Mouse (Mus musculus) neural tube, embryonic 11.5 days (tissue): ENCODE measurements around the gene Wnt2. TPM values are rescaled to one million over a fixed set of nuclear protein-coding genes. Genes with fewer than 3 reads are reported as not detected.

Experiments used
- ATAC-seq: fragments of 200-750 bp; cut with Nextera tagmentation; 2 replicates; pipeline ENCODE4 v1.8.0; 2017; ENCODE audit warnings: moderate number of reproducible peaks, mild to moderate bottlenecking, moderate TSS enrichment, moderate library complexity; ENCODE audit not compliant: insufficient read depth, low FRiP score, low TSS enrichment
- DNase-seq: peaks from one replicate; pipeline ENCODE4 v3.0.0-alpha.2; 2015; ENCODE audit warnings: low spot score
- H3K27ac ChIP-seq: fragments of 300-500 bp; sonication (generic); 2 replicates; pipeline ENCODE4 v1.5.1; 2014; ENCODE audit warnings: low read depth, mild to moderate bottlenecking, low read length
- H3K27me3 ChIP-seq: fragments of 300-500 bp; sonication (generic); 2 replicates; pipeline ENCODE4 v1.6.1; 2014; ENCODE audit warnings: mild to moderate bottlenecking, low read length, mixed read lengths; ENCODE audit not compliant: control insufficient read depth, insufficient read depth
- H3K36me3 ChIP-seq: fragments of 300-500 bp; sonication (generic); 2 replicates; pipeline ENCODE4 v1.6.1; 2014; ENCODE audit warnings: mild to moderate bottlenecking, low read length, moderate library complexity, mixed read lengths; ENCODE audit not compliant: control insufficient read depth, insufficient read depth
- H3K4me1 ChIP-seq: fragments of 300-500 bp; sonication (generic); 2 replicates; pipeline ENCODE4 v1.6.1; 2014; ENCODE audit warnings: low read length, mixed read lengths; ENCODE audit not compliant: control insufficient read depth, insufficient read depth
- H3K4me2 ChIP-seq: fragments of 300-500 bp; sonication (generic); 2 replicates; pipeline ENCODE4 v1.6.1; 2014; ENCODE audit warnings: low read depth, mild to moderate bottlenecking, moderate library complexity
- H3K4me3 ChIP-seq: fragments of 300-500 bp; sonication (generic); 2 replicates; pipeline ENCODE4 v1.5.1; 2014; ENCODE audit warnings: low read depth, low read length
- H3K9ac ChIP-seq: fragments of 300-500 bp; sonication (generic); 2 replicates; pipeline ENCODE4 v1.6.1; 2014; ENCODE audit warnings: mild to moderate bottlenecking, low read length
- H3K9me3 ChIP-seq: fragments of 300-500 bp; sonication (generic); 2 replicates; pipeline ENCODE4 v1.6.1; 2016; ENCODE audit warnings: low read length; ENCODE audit not compliant: control insufficient read depth
- whole genome bisulfite sequencing: fragments of 180-500 bp; shearing (Covaris S2); extraction: QIAGEN DNeasy Blood & Tissue Kit; methylation state at CpG from one replicate; pipeline ENCODE4 v1.1.7; 2014; 5-methylcytosine and 5-hydroxymethylcytosine counted together
- polyA plus RNA-seq: library from polyadenylated mRNA; unstranded; fragments of >200 nt; fragmentation: Nextera tagmentation; extraction: Ambion mirVana; gene quantifications from 2 replicates; pipeline ENCODE4 v1.2.1, GENCODE M21; 2014

Gene Wnt2
- polyA plus RNA-seq, 1 experiment from 2014 or later: 2.8 TPM

DNA sequence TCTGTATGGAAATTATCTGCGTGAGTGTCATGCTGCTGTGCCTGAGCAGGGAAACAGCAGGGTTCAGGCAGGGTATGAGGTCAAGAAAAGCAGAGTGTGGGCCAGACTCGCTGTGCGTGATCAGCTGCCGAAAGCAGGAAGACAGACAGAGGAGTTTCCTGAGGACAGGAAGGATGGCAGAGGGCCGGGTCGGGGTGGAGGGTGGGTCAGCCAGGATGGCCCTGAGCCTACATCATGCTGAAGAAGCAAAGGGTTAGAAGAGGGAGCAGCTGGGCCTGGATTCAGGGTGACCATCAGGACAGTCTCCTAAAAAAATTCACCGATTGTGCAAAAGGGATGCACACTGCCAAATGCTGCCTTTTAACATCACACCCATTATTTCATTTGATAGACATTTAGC, 38.8 kb downstream of the Wnt2 start:
- Histone ChIP-seq H3K4me2 (no peak overlapping the region), H3K36me3 (no peaks in the 10 kb centered on the region), H3K27ac (no peak overlapping the region), H3K27me3 (no peaks in the 10 kb centered on the region), H3K4me3 (no peak overlapping the region), H3K9me3 (no peaks in the 10 kb centered on the region), H3K4me1 (no peaks in the 10 kb centered on the region), H3K9ac (no peak overlapping the region)
- WGBS: 68% methylated on average over 7 of the region's 7 CpGs
- DNase-seq (no peak), ATAC-seq (no peak)

DNA sequence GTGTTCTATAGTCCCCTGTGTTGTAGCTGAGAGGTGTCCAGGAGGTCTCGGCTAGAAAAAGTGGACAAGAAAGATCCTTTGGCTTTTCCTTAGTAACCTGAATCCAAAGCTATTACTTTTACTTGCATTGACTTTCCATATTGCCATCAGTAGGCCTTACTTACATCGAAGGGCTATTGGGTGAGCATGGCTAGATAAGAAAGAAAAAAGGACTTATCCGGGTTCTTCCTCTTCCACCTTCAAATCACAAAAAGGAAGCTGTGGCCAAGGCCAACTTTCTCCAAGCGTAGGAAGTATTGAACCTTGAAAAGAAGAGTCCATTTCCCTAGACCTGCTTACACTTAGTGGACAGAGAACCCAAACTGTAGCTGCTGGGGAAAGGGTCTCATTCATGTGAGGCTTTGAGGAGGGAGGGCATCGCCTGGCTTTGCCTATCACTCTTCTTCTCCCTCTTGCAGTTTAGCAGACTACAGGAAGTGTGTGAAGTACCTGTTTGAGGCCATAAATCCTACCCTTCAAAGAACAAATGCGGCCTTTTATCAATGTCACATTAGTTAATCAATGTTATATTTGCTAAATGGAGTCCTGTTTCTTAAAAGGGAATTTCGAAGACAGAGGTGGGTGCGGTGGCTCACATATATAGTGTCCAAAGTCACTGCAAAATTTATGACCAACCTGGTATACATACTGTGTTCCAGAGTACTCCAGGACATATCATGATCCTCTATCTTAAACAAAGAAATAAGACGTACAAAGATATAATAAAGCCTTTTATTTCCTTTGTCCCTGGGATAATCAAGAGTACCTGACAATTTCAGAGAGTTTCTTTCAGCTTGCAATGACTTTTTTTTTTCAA, 40.0 kb downstream of the Wnt2 start:
- Histone ChIP-seq H3K27ac (no peak overlapping the region), H3K4me3 (no peak overlapping the region), H3K9ac (no peak overlapping the region), H3K36me3 (no peaks in the 10 kb centered on the region), H3K27me3 (no peaks in the 10 kb centered on the region), H3K9me3 (no peaks in the 10 kb centered on the region), H3K4me2 (no peak overlapping the region), H3K4me1 (no peaks in the 10 kb centered on the region)
- no peak for ATAC-seq
- DNase-seq: no peak
- 92% methylated on average over 9 of the region's 9 CpGs for WGBS

DNA sequence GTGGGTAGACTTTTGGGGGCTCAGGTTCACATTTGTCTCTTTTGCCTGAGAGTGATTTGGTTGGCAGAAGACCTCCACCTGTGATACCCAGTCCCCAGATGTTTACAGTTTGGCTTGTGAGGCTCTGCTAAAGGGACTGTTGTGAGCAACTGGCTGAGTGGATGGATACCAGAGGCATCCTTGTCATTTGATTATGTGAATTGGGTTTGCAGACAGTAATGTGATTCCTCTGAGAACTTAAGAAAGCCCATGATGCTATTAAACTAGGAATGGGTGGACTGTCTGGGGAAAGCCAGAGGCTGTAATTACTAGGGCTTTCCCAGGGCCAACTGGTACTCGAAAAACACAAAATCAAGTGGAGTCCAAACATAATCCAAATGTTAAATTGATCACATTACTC, 51.0 kb downstream of the Wnt2 start:
- no peak overlapping the region for H3K9ac ChIP-seq
- H3K4me3 ChIP-seq: no peak overlapping the region
- ATAC-seq (no peak), DNase-seq (no peak)
- H3K27me3 ChIP-seq: no peaks in the 10 kb centered on the region
- no peak overlapping the region for H3K4me2 ChIP-seq
- H3K36me3 ChIP-seq: no peaks in the 10 kb centered on the region
- H3K4me1 ChIP-seq: no peaks in the 10 kb centered on the region
- H3K27ac ChIP-seq: no peak overlapping the region
- H3K9me3 ChIP-seq: no peaks in the 10 kb centered on the region
- 73% methylated on average over 1 of the region's 1 CpGs for WGBS

DNA sequence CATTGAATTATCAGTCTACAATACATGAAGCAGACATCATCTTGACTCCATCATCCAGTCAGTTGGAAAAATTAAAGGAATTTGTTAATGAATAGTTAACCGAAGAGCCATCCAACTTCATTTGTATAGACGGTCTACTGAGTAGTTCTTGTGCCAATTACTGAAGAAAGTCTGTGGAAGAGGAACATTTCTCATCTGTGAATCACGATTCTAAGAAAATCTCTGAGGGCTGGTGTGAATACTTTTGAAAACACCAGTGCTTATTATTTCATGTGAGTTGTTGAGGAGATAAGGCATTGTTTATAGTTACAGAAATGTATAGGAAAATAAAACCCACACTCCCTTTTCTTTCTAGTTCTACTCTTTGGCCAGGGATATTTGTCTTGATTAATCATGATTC, 51.5 kb downstream of the Wnt2 start:
- no peak overlapping the region for H3K27ac ChIP-seq
- H3K36me3 ChIP-seq: no peaks in the 10 kb centered on the region
- H3K27me3 ChIP-seq: no peaks in the 10 kb centered on the region
- no peak for ATAC-seq
- DNase-seq: no peak
- H3K4me2 ChIP-seq: no peak overlapping the region
- WGBS: 93% methylated on average over 3 of the region's 3 CpGs
- H3K9ac ChIP-seq: no peak overlapping the region
- no peaks in the 10 kb centered on the region for H3K9me3 ChIP-seq
- no peak overlapping the region for H3K4me3 ChIP-seq
- H3K4me1 ChIP-seq: no peaks in the 10 kb centered on the region

DNA sequence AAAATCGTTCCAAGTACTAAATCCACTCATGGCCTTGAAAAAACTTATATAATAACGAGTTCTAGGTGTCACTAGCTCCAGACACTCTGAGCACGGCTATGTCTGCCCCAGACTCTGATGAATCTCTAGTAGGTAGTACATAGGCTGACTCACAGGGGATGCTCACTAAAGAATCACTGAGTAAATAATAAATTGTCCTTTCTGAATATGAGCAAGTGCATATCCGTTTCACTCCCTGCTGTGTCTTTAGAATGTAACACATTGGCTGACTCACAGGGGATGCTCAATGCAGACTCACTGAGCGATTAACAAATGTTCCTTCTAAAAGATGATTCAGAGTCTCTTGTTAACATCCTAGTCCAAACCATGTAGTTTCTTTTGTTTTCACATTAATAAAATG, 52.1 kb downstream of the Wnt2 start:
- H3K36me3 ChIP-seq: no peaks in the 10 kb centered on the region
- ATAC-seq (no peak), DNase-seq (no peak)
- H3K4me3 ChIP-seq: no peak overlapping the region
- 89% methylated on average over 5 of the region's 5 CpGs for WGBS
- H3K27ac ChIP-seq: no peak overlapping the region
- H3K27me3 ChIP-seq: no peaks in the 10 kb centered on the region
- no peak overlapping the region for H3K4me2 ChIP-seq
- H3K9ac ChIP-seq: no peak overlapping the region
- no peaks in the 10 kb centered on the region for H3K9me3 ChIP-seq
- no peaks in the 10 kb centered on the region for H3K4me1 ChIP-seq

DNA sequence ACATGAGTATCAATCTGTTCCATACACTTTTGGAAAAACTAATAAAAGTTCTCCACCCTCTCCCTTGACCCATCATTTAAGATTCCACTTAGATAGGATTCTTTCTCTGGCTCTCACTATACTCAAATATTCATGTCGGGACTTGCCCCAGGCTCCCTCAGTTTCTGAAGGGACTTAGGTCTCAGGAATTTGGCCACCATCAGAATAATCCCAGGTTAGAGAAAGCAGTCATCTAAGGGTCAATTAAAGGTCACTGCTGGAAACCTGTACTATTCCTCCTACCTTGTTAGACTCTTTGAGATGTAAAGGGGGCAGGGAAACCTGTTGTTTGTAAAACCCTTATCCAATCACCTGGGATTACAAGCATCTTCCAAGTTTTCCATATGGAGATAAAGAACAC, 53.2 kb downstream of the Wnt2 start:
- H3K4me2 ChIP-seq: no peak overlapping the region
- H3K9ac ChIP-seq: no peak overlapping the region
- no peaks in the 10 kb centered on the region for H3K9me3 ChIP-seq
- DNase-seq (no peak), ATAC-seq (no peak)
- 51% methylated on average over 1 of the region's 1 CpGs for WGBS
- no peaks in the 10 kb centered on the region for H3K27me3 ChIP-seq
- H3K4me3 ChIP-seq: no peak overlapping the region
- H3K27ac ChIP-seq: no peak overlapping the region
- H3K4me1 ChIP-seq: no peaks in the 10 kb centered on the region
- no peaks in the 10 kb centered on the region for H3K36me3 ChIP-seq

DNA sequence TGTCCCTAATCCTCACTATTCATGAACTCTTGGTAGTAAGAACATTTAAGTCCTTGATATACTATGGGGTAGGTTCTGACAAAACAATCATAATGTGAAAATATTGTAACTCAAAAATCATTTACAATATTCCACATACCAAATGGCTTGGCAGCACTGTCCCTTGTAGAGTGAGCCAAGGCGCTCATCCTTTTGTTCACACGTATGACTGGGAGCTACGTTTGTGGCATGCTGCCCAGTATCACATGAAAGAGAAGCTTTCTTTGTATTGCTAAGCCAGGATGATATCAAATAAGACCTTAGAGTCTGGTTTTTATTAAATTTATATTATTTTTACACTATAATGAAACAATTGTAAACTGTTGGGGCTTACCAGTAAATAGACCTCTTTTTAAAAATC, 56.0 kb downstream of the Wnt2 start:
- Histone ChIP-seq H3K36me3 (no peaks in the 10 kb centered on the region), H3K4me3 (no peak overlapping the region), H3K9ac (no peak overlapping the region), H3K4me1 (no peaks in the 10 kb centered on the region), H3K27me3 (no peaks in the 10 kb centered on the region), H3K9me3 (no peaks in the 10 kb centered on the region), H3K27ac (no peak overlapping the region), H3K4me2 (no peak overlapping the region)
- 87% methylated on average over 3 of the region's 3 CpGs for WGBS
- ATAC-seq (no peak), DNase-seq (no peak)

DNA sequence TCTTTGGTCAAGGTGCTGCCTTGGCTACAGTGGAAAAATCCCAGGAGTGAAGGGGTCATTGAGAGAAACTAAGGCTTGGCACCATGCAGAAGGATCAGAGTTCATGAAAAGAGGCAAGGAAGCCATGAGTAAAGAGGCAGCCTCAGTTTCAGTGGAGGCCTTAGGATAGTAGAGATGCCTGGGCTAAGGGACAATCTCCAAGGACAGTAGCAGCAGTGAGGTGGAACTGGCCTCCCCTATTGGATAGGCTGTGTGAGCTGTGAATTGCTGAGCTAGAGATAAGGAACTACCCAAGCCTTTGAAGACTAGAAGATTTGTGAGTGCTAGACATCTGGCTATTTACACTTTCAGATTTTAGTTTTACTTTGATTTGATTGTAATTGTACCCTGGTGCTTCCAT, 59.0 kb downstream of the Wnt2 start:
- no peaks in the 10 kb centered on the region for H3K36me3 ChIP-seq
- H3K27ac ChIP-seq: no peak overlapping the region
- H3K9ac ChIP-seq: no peak overlapping the region
- no peak for ATAC-seq
- H3K4me2 ChIP-seq: no peak overlapping the region
- no peak for DNase-seq
- H3K9me3 ChIP-seq: no peaks in the 10 kb centered on the region
- H3K4me3 ChIP-seq: no peak overlapping the region
- H3K4me1 ChIP-seq: no peaks in the 10 kb centered on the region
- H3K27me3 ChIP-seq: no peaks in the 10 kb centered on the region

DNA sequence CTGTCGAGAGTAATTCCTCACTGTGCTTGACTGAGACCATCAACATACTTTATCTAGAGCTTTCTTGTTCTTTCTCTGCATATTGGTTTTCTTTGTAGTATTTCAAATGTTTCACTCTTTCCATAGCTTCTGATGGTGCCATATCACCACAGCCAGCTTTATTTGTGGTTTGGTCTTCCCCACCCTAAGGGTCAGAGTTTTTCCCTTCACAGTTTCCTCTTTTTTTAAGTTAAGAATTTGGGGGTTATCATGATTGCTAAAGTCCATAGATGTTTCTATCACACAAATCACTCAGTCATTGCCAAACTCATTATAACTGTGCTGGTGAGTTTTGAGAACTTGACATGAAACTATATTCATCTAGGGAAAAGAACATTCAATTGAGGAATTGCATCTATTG, 60.6 kb downstream of the Wnt2 start:
- no peak overlapping the region for H3K4me3 ChIP-seq
- H3K36me3 ChIP-seq: no peaks in the 10 kb centered on the region
- no peak for ATAC-seq
- no peaks in the 10 kb centered on the region for H3K9me3 ChIP-seq
- no peaks in the 10 kb centered on the region for H3K4me1 ChIP-seq
- H3K9ac ChIP-seq: no peak overlapping the region
- no peaks in the 10 kb centered on the region for H3K27me3 ChIP-seq
- no peak overlapping the region for H3K4me2 ChIP-seq
- no peak overlapping the region for H3K27ac ChIP-seq
- WGBS: 83% methylated on average over 1 of the region's 1 CpGs
- no peak for DNase-seq
